Mouse (Mus musculus): ENCODE results near the gene Zfp467.

DNA sequence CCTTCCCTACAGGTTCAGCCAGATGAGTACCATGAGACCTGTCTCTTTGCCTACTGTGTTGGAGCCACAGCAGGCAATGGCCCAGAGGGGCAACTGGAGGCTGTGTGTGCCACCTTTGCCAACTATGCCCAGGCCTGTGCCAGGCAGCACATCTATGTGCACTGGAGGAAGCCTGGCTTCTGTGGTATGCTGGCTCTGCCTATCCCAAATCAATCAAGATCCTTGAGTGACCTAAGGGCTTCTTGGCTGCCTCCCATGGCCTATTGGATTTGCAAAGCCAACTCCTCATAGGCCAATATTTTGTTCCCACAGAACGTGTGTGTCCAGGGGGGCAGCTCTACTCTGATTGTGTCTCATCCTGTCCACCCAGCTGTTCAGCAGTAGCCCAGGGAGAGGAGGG lies 6.5 kb upstream of the Zfp467 start:
- no peak for TF ChIP-seq FLI1 (IDR thresholded peaks at IDR 0.05; ENCODE audit: low read length)
- TF ChIP-seq GATA1 (IDR thresholded peaks at IDR 0.05; ENCODE audit: borderline replicate concordance, low read length), result no peak

Data from megakaryocyte, embryonic 14.5 days (primary cell).